Mouse (Mus musculus): ENCODE measurements at regions not wholly inside any gene's neighbourhood (a gene's known extent, or its start where the extent isn't known, plus 50 kb on each side); places are given as distances from the start of the nearest gene placed in this dataset.
A peak's percentile ranks its signal among the peaks of the same experiment; 100 is the strongest.

- no peaks in the 10 kb centered on the region for H3K4me1 ChIP-seq (replicated peaks; ENCODE audit: control insufficient read depth, insufficient read depth, low read length)
- no peak overlapping the region for H3K27ac ChIP-seq (ENCODE audit: low read depth, low read length)
- TF ChIP-seq CTCF (IDR thresholded peaks at IDR 0.05; ENCODE audit: low read depth), result no peak
- no peaks in the 10 kb centered on the region for H3K9me3 ChIP-seq (ENCODE audit: control insufficient read depth)
- H3K4me3 ChIP-seq (ENCODE audit: low read depth, low read length), result no peak overlapping the region
- H3K36me3 ChIP-seq (ENCODE audit: control insufficient read depth, insufficient read depth), result no peaks in the 10 kb centered on the region
- H3K4me2 ChIP-seq (replicated peaks; ENCODE audit: low read depth), result no peak overlapping the region
- no peaks in the 10 kb centered on the region for H3K27me3 ChIP-seq (replicated peaks; ENCODE audit: control insufficient read depth, insufficient read depth, low read length)
- H3K9ac ChIP-seq (ENCODE audit: low read depth, low read length), result no peak overlapping the region
- WGBS, result 64% methylated on average over 3 of the region's 3 CpGs
- no peak for ATAC-seq
Observed at GRCm38 (mm10) chr7:95323084-95323483, 848.0 kb upstream of the Tenm4 start.

DNA sequence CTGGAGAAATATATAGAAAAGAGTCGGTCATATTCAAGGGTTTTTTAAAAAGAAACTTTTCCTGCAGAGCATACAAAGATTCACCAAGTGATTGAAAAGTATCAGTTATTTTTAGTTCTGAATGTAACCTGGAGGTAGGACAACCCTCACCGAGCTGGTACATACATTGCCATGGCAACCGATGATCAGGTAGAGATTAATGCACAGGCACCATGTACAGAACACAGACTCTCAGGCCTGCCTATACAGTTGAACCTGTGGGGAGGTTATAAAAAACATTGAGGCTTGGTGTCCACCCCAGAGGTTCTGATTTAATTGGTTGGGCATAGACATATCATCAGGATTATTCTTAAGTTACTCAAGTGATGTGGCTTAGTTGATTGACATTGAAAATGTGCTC lies 846.1 kb upstream of the Tenm4 start:
- Histone ChIP-seq H3K9ac (ENCODE audit: low read depth, low read length) (no peak overlapping the region), H3K27me3 (replicated peaks; ENCODE audit: control insufficient read depth, insufficient read depth, low read length) (no peaks in the 10 kb centered on the region), H3K27ac (ENCODE audit: low read depth, low read length) (no peak overlapping the region), H3K4me3 (ENCODE audit: low read depth, low read length) (no peak overlapping the region), H3K36me3 (ENCODE audit: control insufficient read depth, insufficient read depth) (no peaks in the 10 kb centered on the region), H3K4me2 (replicated peaks; ENCODE audit: low read depth) (no peak overlapping the region), H3K4me1 (replicated peaks; ENCODE audit: control insufficient read depth, insufficient read depth, low read length) (no peaks in the 10 kb centered on the region), H3K9me3 (ENCODE audit: control insufficient read depth) (no peaks in the 10 kb centered on the region)
- no peak for TF ChIP-seq CTCF (IDR thresholded peaks at IDR 0.05; ENCODE audit: low read depth)
- no peak for ATAC-seq
- 85% methylated on average over 3 of the region's 3 CpGs for WGBS

DNA sequence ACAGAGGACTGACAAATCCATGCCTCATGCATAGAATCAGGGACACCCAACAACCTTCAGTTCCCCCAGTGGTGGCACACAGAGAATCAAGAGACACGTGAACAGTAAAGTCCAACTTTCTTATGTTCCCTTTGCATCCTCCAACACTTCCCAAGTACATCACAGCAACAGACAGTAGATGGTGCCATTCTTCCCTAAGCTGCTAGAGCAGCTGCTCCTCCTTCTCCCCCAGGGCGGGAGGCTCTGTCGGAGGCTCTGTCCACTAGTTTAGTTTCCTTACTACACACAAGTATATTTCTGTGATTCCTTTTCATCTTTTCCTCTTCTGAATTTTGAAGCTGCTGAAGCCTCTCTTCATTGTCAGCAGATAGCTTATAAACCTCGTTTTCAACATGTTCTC lies 839.0 kb upstream of the Tenm4 start:
- Histone ChIP-seq H3K4me3 (ENCODE audit: low read depth, low read length) (no peak overlapping the region), H3K4me2 (replicated peaks; ENCODE audit: low read depth) (no peak overlapping the region), H3K27me3 (replicated peaks; ENCODE audit: control insufficient read depth, insufficient read depth, low read length) (no peaks in the 10 kb centered on the region), H3K9ac (ENCODE audit: low read depth, low read length) (no peak overlapping the region), H3K36me3 (ENCODE audit: control insufficient read depth, insufficient read depth) (no peaks in the 10 kb centered on the region), H3K4me1 (replicated peaks; ENCODE audit: control insufficient read depth, insufficient read depth, low read length) (no peaks in the 10 kb centered on the region), H3K9me3 (ENCODE audit: control insufficient read depth) (no peaks in the 10 kb centered on the region), H3K27ac (ENCODE audit: low read depth, low read length) (no peak overlapping the region)
- ATAC-seq, result no peak
- TF ChIP-seq CTCF (IDR thresholded peaks at IDR 0.05; ENCODE audit: low read depth), result peak; percentile 51
- 19% methylated on average over 4 of the region's 4 CpGs for WGBS

- Histone ChIP-seq H3K9me3 (ENCODE audit: control insufficient read depth) (no peaks in the 10 kb centered on the region), H3K27me3 (replicated peaks; ENCODE audit: control insufficient read depth, insufficient read depth, low read length) (no peaks in the 10 kb centered on the region), H3K4me1 (replicated peaks; ENCODE audit: control insufficient read depth, insufficient read depth, low read length) (no peaks in the 10 kb centered on the region), H3K27ac (ENCODE audit: low read depth, low read length) (no peak overlapping the region), H3K4me3 (ENCODE audit: low read depth, low read length) (no peak overlapping the region), H3K4me2 (replicated peaks; ENCODE audit: low read depth) (no peak overlapping the region), H3K9ac (ENCODE audit: low read depth, low read length) (no peak overlapping the region), H3K36me3 (ENCODE audit: control insufficient read depth, insufficient read depth) (no peaks in the 10 kb centered on the region)
- 66% methylated on average over 7 of the region's 7 CpGs for WGBS
- no peak for TF ChIP-seq CTCF (IDR thresholded peaks at IDR 0.05; ENCODE audit: low read depth)
- ATAC-seq, result no peak
Observed at GRCm38 (mm10) chr7:95350185-95350803, 820.8 kb upstream of the Tenm4 start.

DNA sequence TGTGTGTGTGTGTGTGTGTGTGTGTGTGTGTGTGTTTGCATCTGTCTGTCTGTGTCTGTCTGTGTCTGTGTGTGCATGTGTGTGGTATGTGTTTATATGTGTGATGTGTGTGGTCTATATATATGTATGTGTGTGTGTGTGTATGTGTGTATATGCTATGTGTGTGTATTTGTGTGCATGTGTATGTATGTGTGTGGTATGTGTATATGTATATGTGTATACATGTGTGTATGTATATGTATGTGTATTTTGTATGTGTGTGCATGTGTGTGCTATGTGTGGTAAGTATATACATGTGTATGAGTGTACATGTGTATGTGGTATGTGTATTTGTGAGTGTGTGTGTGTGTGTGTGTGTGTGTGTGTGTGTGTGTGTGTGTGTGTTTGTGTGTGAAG lies 820.2 kb upstream of the Tenm4 start:
- no peak overlapping the region for H3K4me2 ChIP-seq (replicated peaks; ENCODE audit: low read depth)
- no peak overlapping the region for H3K9ac ChIP-seq (ENCODE audit: low read depth, low read length)
- ATAC-seq, result no peak
- H3K4me1 ChIP-seq (replicated peaks; ENCODE audit: control insufficient read depth, insufficient read depth, low read length), result no peaks in the 10 kb centered on the region
- H3K9me3 ChIP-seq (ENCODE audit: control insufficient read depth), result no peaks in the 10 kb centered on the region
- H3K27ac ChIP-seq (ENCODE audit: low read depth, low read length), result no peak overlapping the region
- no peaks in the 10 kb centered on the region for H3K27me3 ChIP-seq (replicated peaks; ENCODE audit: control insufficient read depth, insufficient read depth, low read length)
- TF ChIP-seq CTCF (IDR thresholded peaks at IDR 0.05; ENCODE audit: low read depth), result no peak
- no peaks in the 10 kb centered on the region for H3K36me3 ChIP-seq (ENCODE audit: control insufficient read depth, insufficient read depth)
- no peak overlapping the region for H3K4me3 ChIP-seq (ENCODE audit: low read depth, low read length)

GRCm38 (mm10) chr7:95351337-95351736 lies 819.7 kb upstream of the Tenm4 start:
- 86% methylated on average over 2 of the region's 2 CpGs for WGBS

GRCm38 (mm10) chr7:95352133-95352532 lies 818.9 kb upstream of the Tenm4 start:
- H3K36me3 ChIP-seq (ENCODE audit: control insufficient read depth, insufficient read depth), result no peaks in the 10 kb centered on the region
- H3K27ac ChIP-seq (ENCODE audit: low read depth, low read length), result no peak overlapping the region
- no peak overlapping the region for H3K4me2 ChIP-seq (replicated peaks; ENCODE audit: low read depth)
- no peaks in the 10 kb centered on the region for H3K27me3 ChIP-seq (replicated peaks; ENCODE audit: control insufficient read depth, insufficient read depth, low read length)
- no peak overlapping the region for H3K4me3 ChIP-seq (ENCODE audit: low read depth, low read length)
- no peak for ATAC-seq
- WGBS, result 74% methylated on average over 3 of the region's 3 CpGs
- no peak for TF ChIP-seq CTCF (IDR thresholded peaks at IDR 0.05; ENCODE audit: low read depth)
- no peaks in the 10 kb centered on the region for H3K9me3 ChIP-seq (ENCODE audit: control insufficient read depth)
- no peaks in the 10 kb centered on the region for H3K4me1 ChIP-seq (replicated peaks; ENCODE audit: control insufficient read depth, insufficient read depth, low read length)
- H3K9ac ChIP-seq (ENCODE audit: low read depth, low read length), result no peak overlapping the region

More at GRCm38 (mm10) chr7:95351337-95351736, 819.7 kb upstream of the Tenm4 start:
- no peak for TF ChIP-seq CTCF (IDR thresholded peaks at IDR 0.05; ENCODE audit: low read depth)
- no peak overlapping the region for H3K4me2 ChIP-seq (replicated peaks; ENCODE audit: low read depth)
- H3K27me3 ChIP-seq (replicated peaks; ENCODE audit: control insufficient read depth, insufficient read depth, low read length), result no peaks in the 10 kb centered on the region
- no peak overlapping the region for H3K9ac ChIP-seq (ENCODE audit: low read depth, low read length)
- H3K4me3 ChIP-seq (ENCODE audit: low read depth, low read length), result no peak overlapping the region
- H3K4me1 ChIP-seq (replicated peaks; ENCODE audit: control insufficient read depth, insufficient read depth, low read length), result no peaks in the 10 kb centered on the region
- H3K27ac ChIP-seq (ENCODE audit: low read depth, low read length), result no peak overlapping the region
- no peaks in the 10 kb centered on the region for H3K36me3 ChIP-seq (ENCODE audit: control insufficient read depth, insufficient read depth)
- H3K9me3 ChIP-seq (ENCODE audit: control insufficient read depth), result no peaks in the 10 kb centered on the region
- no peak for ATAC-seq

Data from intestine, postnatal 0 days (tissue).